Mouse (Mus musculus): ENCODE measurements around the gene Dcpp3. TPM values are rescaled to one million over a fixed set of nuclear protein-coding genes. Genes with fewer than 3 reads are reported as not detected.
"Not testable (repeated sequence)": the region's sequence is repeated elsewhere in the genome, so short reads cannot be mapped to it uniquely, and the experiment has no call there.

Gene Dcpp3
- total RNA-seq (2022), result not detected

DNA sequence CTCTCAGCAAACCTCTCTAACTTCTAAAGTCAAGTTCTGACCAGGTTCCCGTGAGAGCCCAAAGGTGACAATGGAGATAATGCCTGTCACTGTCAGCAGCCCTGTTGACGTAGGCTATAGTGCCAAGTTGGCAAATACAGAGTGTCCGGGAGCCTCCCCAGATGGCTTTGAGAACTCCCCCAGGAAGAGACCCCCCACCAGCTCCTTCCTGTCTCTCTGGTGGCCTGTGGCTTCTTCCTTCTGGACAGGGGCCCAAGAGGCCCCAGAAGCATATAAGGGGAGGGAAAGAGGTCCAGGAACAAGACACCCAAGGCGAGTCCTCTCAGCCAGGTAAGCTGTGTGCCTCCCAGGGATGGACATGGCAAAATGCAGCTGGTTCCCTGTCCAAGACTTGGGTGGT lies at the start of gene Dcpp3:
Gene Dcpp3 (plus strand): TSS at position 301 of the 400 bp plus-strand sequence.
- not testable (repeated sequence) for DNase-seq (ENCODE audit: low spot score in 2 of 2)

DNA sequence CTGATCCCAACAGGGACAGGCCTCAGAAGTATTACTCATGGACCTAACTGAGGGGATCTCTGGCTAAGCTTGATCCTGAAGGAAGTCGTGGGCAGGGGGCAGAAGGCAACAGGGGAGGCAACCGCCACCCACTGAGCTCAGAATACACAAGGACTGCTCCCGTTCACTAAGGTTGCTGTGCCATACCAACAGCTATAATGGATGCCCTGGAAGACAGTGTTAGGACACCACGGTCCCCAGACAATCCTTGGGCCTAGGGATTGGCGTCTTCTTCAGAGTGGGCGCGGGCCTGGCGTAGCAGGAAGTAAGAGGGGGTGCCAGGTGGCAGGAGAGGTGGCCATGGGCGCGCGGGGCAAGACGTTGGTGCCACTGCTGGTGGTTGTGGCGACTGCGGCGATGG lies 49.5 kb upstream of the Dcpp3 start, which contains the start of gene Prss21:
Gene Prss21 (plus strand): TSS at position 301 of the 400 bp plus-strand sequence.
- no peak for DNase-seq (ENCODE audit: low spot score in 2 of 2)

DNA sequence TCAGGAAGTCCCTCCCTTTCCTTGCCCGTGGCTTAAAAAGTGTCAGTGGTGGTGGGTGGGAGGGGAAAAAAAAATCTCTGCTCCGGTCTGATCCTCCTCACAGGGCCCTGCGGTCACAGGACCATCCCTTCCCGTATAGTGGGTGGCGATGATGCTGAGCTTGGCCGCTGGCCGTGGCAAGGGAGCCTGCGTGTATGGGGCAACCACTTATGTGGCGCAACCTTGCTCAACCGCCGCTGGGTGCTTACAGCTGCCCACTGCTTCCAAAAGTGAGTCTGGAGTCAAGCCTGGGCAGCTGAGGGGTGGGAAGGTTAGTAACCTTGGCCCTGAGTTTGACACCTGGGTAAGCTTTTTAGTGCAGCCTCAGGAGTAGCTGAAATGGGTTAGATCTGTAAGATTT lies 48.7 kb upstream of the Dcpp3 start:
- no peak for DNase-seq (ENCODE audit: low spot score in 2 of 2)

DNA sequence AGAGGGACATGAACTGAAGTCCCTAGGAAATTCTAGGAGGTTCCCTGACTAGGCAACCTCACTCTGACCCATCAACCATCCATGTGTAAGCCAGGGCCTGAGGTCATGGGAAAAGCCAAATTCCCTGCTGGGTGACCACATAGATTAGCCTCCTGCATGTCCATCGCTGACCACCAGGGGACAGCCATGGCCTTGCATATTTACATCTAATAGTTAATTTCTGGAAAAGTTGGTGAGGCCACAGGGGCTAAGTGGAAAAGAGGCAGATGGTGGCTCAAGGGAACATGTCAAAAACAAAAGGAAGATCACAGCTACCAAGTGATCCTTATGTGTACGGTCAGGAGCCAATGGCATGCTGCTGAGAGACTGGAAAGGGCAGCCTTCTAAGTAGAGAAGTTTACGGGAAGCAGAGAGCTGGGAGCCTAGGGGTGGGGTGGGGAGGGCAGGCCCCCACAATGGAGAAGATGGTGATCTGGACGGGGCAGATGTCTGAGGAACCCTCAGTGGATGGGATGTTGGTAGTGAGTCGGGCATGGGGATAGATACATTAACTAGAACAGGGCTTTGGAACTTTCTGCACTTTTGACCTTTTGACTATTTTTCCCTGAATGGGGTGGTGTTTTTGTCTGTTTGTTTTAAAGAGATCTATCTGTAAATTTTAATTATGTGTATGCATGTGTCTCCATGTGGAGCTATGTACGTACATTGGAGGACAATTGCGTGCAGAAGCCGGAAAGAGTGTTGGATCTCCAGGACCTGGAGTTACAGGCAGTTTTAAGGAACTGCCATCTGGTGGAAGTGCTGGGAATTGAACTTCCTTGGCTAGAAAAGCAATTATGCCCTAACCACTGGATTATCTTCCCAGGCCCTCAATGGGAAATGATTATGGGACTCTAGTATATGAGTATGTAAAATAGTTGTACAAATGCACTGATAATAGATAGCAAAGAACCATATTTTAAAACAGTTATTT lies 43.1 kb upstream of the Dcpp3 start:
- peak in 1 of 2 experiments; percentile 17 for DNase-seq (ENCODE audit: low spot score in 2 of 2)

DNA sequence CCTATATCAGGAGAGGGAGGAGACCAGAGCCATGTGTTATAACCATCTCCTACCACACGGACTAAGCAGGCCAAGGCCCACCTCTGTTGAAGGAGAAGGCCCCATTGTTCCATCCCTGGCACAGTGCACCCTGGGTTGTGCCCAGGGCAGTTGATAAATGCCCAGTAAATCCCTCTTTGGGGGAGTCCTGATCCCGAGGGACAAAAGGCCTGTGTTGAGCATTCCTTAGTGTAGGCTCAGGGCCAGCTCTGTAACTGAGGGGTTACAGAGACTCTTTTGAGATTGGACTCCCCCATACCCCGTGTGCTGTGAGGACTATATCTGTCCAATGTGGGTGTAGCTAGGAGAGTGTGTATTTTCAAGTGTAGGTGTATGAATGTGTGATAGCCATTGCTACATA lies 40.5 kb upstream of the Dcpp3 start:
- DNase-seq (ENCODE audit: low spot score in 2 of 2), result no peak

DNA sequence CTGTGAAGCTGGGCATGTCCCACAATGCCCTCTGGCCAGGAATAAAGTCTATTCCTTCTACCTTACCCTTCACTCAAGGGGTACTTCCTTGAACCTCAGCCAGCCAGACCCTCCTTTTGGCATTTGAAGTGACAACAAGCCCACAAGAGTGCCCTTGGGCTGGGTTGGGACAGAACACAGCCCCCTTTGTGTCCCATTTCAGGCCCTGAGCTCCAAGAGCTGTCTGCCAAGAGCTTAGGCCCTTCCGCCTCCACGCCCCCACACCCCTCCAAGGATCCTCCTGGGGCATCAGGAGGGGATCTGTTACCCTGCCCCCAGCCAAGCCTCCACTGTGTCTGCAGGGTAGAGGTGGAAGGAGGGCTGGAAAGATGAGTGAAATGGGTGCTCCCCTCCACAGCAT lies 40.1 kb upstream of the Dcpp3 start:
- DNase-seq (ENCODE audit: low spot score in 2 of 2), result no peak

DNA sequence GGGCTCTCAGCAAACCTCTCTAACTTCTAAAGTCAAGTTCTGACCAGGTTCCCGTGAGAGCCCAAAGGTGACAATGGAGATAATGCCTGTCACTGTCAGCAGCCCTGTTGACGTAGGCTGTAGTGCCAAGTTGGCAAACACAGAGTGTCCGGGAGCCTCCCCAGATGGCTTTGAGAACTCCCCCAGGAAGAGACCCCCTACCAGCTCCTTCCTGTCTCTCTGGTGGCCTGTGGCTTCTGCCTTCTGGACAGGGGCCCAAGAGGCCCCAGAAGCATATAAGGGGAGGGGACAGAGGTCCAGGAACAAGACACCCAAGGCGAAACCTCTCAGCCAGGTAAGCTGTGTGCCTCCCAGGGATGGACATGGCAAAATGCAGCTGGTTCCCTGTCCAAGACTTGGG lies 36.7 kb upstream of the Dcpp3 start, which contains the start of the genes Dcpp1 and Dcpp2:
Gene Dcpp1 (plus strand): TSS at position 301 of the 400 bp plus-strand sequence.
Gene Dcpp2 (plus strand): TSS at position 305 of the 400 bp plus-strand sequence.
- not testable (repeated sequence) for DNase-seq (ENCODE audit: low spot score in 2 of 2)

DNA sequence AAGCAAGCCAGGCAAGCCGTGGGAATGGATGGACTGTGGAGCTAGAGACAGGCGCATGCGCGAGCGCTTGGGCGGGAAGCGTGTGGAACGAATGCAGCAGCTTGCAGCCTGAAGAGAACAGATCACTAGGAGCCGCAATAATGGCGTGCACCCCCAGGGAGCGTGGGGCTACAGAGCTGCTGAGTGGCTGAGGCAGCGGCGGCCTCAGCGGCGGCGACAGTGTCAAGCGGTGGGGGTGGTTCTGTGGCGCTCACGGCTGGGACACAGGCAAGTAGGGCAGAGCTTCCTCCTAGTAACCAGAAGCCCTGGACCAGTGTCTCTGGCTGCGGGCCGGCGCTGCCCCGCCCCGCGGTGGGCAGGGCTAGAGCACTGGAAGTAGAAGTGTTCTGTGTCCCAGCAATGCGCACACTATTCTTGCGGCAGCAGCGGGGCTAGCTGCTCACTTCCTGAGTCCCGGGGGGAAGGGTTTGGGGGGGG lies 7.3 kb downstream of the Dcpp3 start:
- peak; percentile 94 to 95 for DNase-seq (ENCODE audit: low spot score in 2 of 2)

DNA sequence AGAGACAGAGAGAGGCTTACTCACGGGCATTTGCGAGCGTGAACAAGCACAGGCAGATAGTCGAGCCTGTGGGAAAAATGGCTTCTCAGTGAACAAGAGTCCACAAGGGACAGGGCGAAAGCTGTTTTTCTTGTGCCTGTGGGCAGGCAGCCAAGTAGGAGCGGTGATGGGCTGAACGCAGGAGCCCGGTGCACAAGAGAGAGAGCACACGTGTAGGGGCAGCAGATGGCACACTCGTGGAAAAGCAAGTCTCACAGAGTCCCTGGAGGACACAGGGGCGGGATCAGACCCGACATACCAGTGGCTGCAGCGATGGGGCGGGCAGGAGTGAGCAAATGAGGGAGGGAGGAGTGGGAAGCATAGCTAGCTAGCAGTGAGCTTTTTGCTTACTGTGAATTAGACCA lies 7.8 kb downstream of the Dcpp3 start:
- peak; percentile 6 to 55 for DNase-seq (ENCODE audit: low spot score in 2 of 2)

DNA sequence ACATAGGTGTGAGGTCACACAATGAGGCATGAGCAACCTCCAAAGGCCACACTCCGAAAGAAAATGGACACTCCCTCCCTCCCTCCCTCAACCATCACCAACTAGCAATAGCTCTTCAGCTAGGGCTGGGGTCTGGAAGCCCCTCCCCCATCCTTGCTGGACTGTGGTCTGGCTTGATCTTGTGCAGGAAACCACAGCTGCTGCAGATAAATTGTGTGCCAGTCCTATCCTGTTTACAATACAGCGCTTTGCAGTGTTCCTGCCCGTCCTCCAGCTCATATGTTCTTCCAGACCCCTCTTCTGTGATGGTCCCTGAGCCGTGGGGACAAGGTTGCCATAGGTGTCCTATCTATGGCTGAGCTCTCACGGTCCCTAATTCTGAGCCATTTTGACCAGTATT lies 13.9 kb downstream of the Dcpp3 start:
- DNase-seq (ENCODE audit: low spot score in 2 of 2), result no peak

DNA sequence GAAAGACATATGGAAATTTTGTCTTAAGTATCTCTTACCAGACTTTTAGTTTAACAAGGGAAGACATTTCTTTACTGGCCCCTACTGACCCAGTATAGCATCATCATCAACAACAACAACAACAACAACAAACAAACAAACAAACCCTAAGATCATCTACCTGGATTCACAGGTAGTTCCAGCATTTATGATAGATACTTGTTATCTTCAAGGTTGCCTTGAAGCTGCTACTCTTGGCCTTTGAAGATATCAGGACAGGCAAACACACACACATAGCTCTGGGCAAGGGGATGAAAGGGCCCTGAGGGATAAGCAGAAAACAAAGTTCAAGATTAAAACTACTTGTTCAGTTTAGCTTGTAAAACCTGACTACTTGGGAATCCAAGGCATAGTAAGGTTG lies 24.1 kb downstream of the Dcpp3 start, which contains the start of gene Sbp:
Gene Sbp (plus strand): TSS at position 301 of the 400 bp plus-strand sequence.
- no peak for DNase-seq (ENCODE audit: low spot score in 2 of 2)

DNA sequence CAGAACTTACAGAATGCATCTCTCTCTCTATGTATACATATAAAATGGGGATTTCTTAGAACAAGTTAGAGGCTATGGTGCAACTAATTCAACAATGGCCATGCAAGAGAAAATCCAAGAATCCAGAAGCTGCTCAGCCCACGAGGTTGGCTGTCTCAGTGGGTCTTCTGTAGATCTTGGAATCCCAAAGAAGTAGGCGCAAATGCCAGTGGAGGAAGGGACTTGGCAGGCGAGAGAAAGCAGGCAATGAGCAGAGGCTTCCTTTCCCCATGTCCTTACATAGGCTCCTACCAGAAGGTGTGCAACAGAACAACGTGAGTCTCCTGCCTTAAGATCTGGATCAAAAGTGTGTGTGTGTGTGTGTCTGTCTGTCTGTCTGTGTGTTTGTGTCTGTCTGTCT lies 30.2 kb downstream of the Dcpp3 start:
- not testable (repeated sequence) for DNase-seq (ENCODE audit: low spot score in 2 of 2)

DNA sequence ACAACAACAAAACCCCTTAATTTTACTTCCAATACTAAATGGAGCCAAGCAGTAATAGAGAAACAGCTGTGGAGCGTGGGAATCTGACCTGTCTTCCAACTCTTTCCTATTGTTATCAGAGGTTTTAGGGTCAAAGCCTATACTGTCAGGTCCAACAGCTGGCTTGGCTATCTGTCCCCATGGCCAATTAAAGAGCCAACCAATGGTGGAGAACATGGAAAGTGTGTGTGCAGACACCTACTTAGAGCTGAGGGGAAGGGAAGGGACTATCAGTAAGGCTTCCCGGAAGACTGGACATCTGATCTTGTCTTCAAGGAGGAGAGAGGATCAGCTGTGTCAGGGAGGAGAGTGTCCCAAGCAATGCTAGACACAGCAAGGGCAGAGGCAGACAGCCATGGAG lies 31.8 kb downstream of the Dcpp3 start:
- DNase-seq (ENCODE audit: low spot score in 2 of 2), result no peak

DNA sequence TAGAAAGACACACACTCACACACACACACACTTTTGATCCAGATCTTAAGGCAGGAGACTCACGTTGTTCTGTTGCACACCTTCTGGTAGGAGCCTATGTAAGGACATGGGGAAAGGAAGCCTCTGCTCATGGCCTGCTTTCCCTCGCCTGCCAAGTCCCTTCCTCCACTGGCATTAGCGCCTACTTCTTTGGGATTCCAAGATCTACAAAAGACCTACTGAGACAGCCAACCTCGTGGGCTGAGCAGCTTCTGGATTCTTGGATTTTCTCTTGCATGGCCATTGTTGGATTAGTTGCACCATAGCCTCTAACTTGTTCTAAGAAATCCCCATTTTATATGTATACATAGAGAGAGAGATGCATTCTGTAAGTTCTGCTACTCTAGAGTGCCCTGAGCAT lies 33.6 kb downstream of the Dcpp3 start:
- DNase-seq (ENCODE audit: low spot score in 2 of 2), result not testable (repeated sequence)

DNA sequence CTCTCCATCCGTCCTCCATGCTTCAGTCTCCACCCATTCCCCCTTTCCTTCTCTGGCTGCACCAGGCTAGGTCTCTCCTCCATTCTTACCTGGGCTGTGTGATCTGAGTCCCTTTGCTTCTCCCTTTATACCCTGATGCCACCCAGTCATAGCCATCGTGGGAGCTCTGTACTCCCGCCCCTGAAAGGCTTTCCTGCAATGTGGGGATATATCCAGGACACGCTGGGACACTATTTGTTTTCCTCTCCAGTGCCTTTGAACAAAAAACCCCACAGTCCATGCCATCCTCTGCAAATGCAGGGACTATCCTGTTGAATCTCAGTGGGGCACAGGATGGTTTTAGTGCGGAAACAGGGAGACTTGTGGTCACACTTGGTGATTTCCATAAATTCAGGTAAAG lies 37.9 kb downstream of the Dcpp3 start, which contains the start of gene Sbpl:
Gene Sbpl (minus strand): TSS at position 101 of the 400 bp plus-strand sequence.
- no peak for DNase-seq (ENCODE audit: low spot score in 2 of 2)

DNA sequence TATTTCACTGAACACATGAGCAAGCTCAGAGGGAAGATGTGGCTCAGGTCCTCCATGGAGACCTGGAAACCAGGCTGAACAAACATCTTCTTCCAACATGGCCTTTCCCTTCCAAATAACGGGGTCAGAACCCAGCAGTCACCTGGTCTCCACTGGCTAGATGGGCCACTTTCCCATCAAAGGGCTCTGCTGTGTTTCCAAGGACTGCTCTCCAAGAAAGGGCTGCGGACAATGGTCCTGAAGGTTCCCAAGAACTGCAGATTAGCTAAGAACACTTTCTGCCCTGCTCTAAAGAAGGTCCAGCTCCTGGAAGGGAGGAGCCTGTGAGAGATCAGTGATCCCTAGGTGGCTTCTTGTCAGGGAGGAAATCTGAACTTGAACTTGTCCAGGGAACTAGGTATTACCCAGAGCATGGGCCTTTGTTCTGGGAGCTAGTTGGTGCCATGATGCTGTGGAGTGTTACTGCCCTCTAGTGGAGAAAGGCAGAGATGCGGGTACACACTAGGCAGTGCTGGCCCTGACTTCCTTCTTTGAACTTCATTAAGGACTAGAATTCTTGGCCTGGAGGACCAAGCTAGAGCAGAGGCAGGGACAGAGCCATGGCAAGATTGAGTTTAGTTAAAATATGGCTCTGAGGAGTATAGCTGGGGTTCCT lies 43.0 kb downstream of the Dcpp3 start:
- peak; percentile 39 to 59 for DNase-seq (ENCODE audit: low spot score in 2 of 2)

DNA sequence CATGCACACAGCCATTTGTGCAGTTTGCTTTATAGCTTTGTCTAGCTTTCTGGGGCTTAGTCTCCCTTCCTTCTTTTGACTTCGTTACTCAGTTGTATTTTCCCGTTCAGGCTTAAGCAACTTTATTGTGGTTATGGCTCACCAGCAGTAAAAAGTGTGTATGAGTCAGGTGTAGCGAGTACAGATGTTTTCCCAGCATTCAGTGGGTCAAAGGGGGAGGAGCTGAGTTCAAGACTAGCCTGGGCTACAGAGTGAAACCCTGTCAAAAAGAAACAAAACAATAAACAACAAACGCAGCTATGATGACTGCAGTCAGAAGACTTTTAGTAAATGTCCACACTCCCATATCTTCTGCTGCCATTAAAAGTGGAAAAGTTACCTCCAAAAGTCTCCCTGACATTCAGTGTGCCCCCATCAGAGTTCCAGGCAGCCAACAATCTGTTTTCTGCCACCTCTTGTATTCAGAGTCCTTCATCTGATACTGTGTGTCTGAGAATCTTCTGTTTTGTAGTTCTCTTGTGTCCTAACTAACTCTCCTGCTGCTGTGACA lies 44.4 kb downstream of the Dcpp3 start:
- DNase-seq (ENCODE audit: low spot score in 2 of 2), result no peak

DNA sequence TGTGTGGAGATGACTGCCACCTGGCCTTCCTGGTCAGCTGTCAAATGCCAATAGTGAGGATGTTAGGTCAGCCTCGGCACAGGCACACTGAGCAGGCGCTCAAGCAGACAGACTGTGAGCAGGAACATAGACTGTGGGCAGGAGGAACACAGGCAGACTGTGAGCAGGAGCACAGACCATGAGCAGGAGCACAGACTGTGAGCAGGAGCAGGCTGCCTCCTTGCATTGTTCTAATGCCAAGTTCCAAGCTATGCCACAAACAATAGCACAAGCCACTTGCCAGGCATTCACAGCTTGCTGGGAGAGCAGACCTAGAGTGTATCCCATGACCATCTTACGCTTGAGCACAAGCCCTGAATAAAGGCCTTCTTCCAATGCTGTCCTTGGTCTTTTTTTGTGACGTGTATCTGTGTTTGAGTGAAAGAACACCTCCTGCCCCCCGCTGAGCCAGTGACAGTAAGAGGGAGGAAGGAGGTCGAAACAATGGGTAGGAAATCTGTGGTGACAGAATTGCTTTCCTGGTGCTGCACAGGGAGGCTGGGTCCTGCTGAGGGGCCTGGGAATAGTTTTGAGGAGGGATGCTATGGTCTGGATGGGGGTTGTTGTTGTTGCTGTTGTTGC lies 48.7 kb downstream of the Dcpp3 start:
- DNase-seq (ENCODE audit: low spot score in 2 of 2), result no peak

DNA sequence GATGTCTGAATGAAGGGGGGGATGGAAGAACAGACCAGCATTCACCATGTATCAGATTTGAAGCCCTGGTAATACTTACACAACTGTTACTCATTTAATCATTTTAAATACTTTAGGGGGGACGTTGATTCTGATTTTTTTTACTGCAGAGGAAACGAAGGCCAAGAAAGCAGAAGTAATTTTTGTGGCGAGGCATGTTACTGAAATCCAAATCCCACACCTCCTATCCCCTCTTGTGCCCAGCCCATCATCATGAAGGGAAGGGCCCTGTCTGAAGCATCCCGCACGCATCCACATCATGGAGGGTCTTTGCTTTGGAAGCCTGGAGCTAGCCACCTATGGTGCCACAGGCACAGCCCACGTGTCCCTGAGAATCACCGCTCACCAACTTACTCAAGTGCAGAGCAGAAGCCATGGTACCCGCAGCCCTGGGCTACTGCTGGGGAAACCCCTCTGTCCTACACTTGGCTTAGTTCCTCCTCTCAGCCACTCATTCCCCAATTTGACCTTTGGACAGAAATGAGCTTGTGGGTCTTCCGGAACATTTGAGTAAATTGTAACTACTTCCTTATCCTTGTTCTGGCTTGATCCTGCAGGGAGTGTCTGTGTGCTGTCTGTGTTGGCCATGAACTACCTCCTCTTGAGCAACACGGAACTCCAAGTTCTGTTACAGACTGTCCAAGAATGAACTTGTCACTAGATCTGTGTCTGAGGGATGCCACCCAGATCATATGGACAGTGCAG lies 49.6 kb downstream of the Dcpp3 start:
- no peak for DNase-seq (ENCODE audit: low spot score in 2 of 2)

DNA sequence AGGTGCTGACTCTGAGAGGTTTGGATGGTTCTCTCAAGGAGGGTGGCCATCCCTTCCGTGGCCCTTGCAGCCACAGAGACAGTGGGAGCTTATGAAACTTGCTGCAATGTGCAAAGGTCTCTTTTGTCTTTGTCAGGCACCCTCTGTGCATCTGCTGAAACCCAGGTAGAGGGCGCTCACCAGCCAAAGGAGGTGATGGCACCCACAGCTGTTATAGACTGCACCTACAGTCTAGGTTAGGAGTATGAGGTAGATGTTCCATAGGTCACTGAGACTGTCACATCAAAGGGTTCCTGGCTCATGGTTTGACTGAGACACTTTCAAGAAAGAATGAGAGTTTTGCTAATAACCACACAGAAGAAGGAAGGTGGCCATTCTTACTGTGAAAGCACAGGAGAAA lies 51.5 kb downstream of the Dcpp3 start:
- DNase-seq (ENCODE audit: low spot score in 2 of 2), result no peak

All from gastrocnemius, adult 8-10 months (tissue).